Mouse (Mus musculus): ENCODE measurements around the gene Aktip.

Gene Aktip

GRCm38 (mm10) chr8:91190816-91191340, 8.9 kb downstream of the Aktip start:
- peak; percentile 33 for DNase-seq (ENCODE audit: low read depth, low spot score)

DNA sequence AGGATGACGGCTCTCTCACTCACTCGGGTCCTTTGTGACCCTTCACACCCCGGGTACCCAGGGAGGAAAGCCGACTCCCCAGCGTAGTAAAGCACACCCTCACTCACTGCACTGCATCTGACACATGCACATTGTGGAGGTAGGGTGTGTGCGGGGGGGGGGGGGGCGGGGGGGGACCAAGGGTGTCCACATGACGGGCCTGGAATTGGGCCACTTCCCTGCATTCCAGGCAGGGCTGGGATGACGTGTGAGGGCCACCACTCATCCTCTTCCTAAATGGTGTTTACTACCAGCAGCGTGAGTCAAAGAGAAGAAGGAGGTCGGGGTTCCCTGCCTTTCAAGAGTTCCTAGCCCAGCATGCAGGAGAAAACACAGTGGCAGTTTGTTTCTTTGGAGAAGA, 11.6 kb downstream of the Aktip start:
- no peak for DNase-seq (ENCODE audit: low read depth, low spot score)

- no peak for DNase-seq (ENCODE audit: low read depth, low spot score)
These were observed 13.4 kb downstream of the Aktip start for GRCm38 (mm10) chr8:91186372-91186771.

DNA sequence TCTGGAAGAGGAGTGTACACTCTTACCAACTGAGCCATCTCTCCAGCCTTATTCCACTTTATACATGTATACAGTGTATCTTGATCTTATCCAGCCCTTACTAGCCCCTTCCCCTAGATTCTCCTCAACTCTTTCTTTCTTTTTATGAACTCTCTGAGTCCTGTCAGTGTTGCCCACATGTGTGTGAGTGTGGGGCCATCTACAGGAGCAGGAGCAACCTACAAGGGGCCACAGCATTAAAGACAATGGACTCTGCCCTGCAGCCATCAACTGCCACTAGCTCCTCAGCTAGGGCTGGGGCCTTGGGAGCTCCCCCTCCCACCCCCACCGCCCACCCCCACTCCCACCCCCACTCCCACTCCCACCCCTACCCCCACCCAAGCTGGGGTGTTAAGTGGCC, 22.1 kb downstream of the Aktip start:
- DNase-seq (ENCODE audit: low read depth, low spot score) = no peak

GRCm38 (mm10) chr8:91176176-91176575, 23.6 kb downstream of the Aktip start:
- no peak for DNase-seq (ENCODE audit: low read depth, low spot score)

DNA sequence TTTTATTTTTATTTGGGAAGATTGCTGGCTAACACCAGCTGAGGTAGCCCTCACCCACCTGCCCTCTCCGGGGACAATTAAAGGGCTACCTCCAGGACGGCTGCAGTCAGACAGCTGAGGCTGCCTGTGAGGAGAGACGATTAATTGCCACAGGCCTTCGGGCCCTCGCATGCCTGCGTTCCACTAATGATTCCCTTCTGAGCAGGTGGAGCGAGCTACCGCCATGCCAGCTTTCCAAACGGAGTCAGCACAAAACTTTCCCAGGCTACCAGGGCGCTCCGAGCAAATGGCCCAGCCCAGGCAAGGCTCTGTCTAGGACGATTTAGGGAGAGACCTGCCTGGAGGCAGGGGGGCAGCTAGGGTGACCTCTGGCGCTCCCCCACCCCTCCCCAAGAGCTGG, 28.2 kb downstream of the Aktip start:
- no peak for DNase-seq (ENCODE audit: low read depth, low spot score)

- DNase-seq (ENCODE audit: low read depth, low spot score) = no peak
These were observed 28.9 kb downstream of the Aktip start for GRCm38 (mm10) chr8:91170914-91171313.

DNA sequence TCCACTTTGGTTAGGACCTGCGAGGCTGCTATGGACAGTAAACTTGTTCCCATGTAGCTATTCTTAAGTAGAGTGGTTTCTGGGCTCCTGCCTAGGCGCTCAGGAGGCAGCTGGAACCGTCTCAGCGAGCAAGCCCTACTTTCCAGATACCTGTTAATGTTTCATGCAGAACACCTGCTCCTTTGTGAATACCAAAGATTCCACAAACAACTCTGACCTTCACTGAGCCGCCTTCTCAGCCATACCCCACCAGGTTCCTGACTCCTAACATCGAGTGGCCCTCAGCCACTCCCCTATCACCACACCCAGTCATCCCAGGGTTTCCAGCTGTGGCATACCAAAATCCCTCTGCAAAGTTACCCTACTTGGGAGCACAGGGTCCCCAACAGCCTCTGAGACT, 29.6 kb downstream of the Aktip start:
- no peak for DNase-seq (ENCODE audit: low read depth, low spot score)

DNA sequence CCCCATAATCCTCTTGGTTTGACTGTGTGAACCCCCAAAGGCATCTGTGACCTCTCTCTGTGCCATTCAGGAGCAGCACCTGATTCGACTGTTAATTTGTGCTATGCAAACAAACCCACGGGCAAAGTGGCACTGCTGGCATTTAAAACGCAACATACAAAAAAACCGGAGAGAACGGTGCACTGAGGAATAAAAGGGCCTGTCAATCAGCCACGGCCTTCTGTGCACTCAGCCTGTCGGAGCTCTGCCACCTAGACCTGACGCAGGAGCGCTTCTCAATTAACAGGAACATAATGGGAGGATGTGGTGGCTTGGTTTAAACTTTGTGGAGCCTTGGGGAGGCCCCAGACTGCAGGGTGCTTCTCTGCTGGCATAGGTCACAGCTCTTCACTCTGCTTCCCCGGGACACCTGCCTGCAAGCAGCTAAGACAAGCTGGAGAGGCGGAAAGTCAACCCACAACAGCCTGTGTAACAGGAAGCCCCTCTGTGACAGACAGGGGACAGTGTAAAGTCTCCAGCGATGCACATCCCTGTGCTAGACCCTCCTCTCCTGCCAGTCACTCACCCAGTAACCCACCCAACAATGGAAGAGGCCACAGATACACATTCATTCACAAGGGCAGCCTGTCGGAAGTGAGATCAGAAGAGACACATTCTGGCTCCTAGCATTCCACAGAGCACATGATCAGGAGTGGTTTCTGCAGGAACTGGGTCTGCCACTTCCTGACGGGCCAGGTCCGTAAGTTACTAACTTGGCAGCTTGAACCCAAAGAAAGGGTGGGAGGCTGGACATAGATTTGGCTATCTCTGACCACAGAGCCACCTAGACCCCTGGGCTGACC, 39.6 kb downstream of the Aktip start:
- no peak for DNase-seq (ENCODE audit: low read depth, low spot score)

DNA sequence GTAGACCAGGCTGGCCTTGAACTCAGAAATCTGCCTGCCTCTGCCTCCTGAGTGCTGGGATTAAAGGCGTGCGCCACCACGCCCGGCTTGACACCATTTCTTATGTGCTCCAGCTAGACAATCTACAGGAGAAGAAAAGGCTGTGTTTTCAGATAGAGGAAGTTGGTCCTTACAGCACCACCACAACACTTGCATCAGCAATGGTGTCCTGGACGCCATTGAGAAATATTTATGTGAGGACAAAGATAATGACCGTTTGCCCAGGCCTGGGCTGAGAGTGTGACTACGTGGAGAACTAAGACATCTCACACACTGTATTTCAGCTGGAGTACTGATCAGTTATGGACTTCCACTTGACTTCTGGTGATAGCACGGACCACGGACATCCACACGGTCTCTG, 41.2 kb downstream of the Aktip start:
- DNase-seq (ENCODE audit: low read depth, low spot score) = no peak

- DNase-seq (ENCODE audit: low read depth, low spot score) = peak; percentile 65
These were observed 45.2 kb downstream of the Aktip start for GRCm38 (mm10) chr8:91154564-91154963.

DNA sequence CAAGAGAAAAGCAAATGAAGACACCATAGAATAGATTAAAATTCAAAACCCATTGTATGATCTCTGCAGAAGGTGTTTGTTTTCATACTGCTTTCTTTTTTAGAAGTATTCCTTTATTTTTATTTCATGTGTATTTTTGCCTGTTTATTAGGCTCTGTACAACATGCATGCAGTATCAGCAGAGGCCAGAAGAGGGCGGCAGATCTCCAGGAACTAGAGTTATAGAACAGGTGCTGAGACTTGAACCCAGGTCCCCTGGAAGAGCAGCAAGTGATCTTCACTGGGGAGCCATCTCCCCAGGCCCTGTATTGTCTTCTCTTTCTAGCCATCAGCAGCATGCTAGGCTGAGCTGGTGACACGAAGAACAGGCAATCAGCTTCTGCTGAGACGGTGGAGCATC, 45.9 kb downstream of the Aktip start:
- no peak for DNase-seq (ENCODE audit: low read depth, low spot score)

- DNase-seq (ENCODE audit: low read depth, low spot score) = no peak
These were observed 48.2 kb downstream of the Aktip start for GRCm38 (mm10) chr8:91151531-91151930.

DNA sequence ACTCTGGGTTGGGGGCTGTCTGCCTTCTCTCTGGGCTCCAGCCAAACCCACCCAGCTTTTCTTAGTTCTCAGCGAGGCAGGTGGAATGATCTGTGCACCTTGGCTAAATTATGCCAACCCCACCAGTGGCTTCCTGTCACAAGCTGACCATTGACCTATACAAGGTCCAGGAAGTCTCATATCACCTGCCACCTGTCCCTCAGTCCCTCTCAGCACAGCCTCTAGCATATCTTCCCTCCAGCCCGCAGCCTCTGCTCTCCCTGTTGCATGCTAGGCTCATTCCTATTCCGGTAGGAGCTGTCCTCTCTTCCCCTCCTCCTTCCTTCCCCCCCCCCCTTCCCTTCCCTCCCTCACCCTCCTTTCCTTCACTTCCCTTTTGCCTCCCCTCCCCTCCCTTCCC, 50.5 kb downstream of the Aktip start:
- no peak for DNase-seq (ENCODE audit: low read depth, low spot score)

- DNase-seq (ENCODE audit: low read depth, low spot score) = peak; percentile 77
These were observed 51.1 kb downstream of the Aktip start for GRCm38 (mm10) chr8:91148643-91149178.

DNA sequence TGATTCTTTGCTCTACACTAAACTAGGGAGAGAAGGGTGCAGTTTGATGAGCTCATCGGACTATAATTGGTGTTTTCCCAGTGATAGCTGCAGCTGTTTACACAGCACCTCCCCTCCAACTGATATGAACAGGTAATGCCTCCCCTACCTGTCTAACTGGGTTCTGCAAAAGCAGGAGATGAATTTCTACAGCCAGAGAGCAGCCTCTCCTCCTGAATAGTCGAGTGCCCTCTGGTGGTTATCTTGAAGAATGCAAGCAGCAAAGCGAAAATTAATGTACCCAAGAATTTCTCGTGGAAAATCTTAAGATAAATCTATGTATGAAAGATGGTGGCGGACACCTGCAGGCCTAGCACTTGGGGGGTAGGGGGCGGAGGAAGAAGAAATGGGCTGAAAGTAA, 52.1 kb downstream of the Aktip start:
- DNase-seq (ENCODE audit: low read depth, low spot score) = peak; percentile 58

GRCm38 (mm10) chr8:91140828-91141227, 58.9 kb downstream of the Aktip start:
- DNase-seq (ENCODE audit: low read depth, low spot score) = no peak

GRCm38 (mm10) chr8:91135308-91136181, 64.2 kb downstream of the Aktip start:
- no peak for DNase-seq (ENCODE audit: low read depth, low spot score)

DNA sequence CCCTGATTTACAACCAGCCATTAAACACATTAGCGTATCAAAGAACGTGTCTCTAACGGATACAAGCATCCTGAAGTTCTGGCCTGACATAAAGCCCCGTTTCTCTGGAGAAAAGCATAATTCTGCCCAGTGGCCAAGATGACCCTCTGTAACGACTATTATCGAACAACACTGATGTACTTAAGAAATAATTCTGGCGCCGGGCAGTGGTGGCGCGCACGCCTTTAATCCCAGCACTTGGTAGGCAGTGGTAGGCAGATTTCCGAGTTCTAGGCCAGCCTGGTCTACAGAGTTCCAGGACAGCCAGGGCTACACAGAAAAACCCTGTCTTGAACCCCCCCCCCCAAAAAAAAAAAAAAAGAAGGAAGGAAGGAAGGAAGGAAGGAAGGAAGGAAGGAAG, 65.1 kb downstream of the Aktip start:
- no peak for DNase-seq (ENCODE audit: low read depth, low spot score)

DNA sequence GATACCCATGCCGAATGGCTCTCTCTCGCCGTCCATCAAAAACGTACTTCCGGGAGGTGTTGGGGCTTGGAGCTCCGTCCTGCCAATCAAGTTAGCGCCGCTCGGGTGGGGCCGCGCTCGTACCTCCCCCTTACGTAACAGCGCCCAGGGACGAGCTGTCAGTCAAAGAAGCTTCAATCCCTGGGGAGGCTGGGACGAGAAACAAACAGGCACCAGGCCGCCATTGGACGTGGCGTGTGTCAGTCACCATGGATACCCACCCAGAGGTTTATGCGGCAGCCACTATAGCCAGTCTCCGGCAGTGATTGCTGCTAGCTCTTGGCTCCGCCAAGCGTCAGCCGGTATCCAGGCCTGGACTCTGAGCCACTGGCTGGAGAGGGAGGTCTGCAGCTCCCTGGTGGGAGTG, 65.7 kb downstream of the Aktip start:
- DNase-seq (ENCODE audit: low read depth, low spot score) = peak; percentile 100

DNA sequence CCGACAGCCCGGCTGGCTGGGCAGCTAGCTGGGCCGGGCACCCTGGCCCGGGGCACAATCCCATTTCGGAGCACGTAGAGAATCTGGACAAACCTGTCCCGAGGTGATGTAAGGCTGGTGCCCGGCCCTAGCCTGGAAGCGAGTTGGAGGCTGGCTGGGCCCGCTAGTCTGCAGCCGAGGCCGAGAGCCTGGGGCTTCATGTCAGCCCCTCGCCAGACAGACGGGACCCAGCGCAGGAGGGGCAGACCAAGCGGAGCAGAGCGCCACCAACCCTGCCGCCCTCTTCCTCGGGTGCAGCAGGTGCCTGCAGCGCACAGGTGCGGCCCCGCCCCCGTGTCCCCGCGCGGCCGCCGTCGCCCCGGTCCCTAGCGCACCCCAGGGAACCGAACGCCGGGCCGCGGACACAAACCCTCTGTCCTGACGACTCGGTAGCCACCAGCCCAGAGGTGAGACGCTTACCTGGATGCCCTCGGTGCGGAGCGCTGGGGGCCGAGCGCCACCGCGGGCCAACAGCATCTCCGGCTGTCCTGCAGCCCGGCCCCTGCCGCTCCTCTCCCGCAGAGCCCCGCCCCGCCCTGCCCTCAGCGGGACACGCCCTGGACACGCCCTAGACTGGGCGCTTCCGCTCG, 66.2 kb downstream of the Aktip start:
- DNase-seq (ENCODE audit: low read depth, low spot score) = no peak

DNA sequence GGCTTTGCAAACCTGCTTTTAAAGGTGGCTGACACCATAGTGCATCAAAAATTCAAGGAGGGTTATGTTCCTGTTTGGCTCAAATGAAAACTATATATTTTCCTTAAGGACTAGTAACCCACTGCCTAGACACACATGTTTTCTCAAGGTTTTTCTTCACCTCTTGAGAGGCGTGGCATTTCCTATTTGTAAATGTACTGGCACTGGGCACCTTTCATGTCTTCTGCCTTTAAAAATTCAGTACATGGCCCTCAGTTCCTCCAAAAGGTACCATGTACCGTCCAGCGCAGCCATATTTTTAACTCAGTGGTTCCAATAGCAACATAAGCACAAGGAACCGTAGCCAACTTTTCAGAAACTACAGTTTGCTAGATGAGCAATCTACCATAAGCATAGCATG, 67.0 kb downstream of the Aktip start:
- no peak for DNase-seq (ENCODE audit: low read depth, low spot score)
